Comparison of ENCODE assay signal across 26 mouse cellular contexts in genomic region chr7:102541251-102541650, GRCm38 (mm10). TPM values are rescaled to one million over a fixed set of nuclear protein-coding genes. Genes with fewer than 3 reads are reported as not detected.
"Had no signal": no experiment of that assay in that cellular context is flagged by ENCODE, and none has a peak within 500 bp of the region (broad histone marks: within the 10 kb centered on the region; RNA-seq: fewer than 3 reads in every experiment).

No protein-coding gene starts in this region.

- H3K4me1 ChIP-seq: intestine, embryonic 15.5 days; limb, embryonic 13.5 days; liver, embryonic 15.5 days; midbrain, embryonic 13.5 days; neural tube, embryonic 12.5 days had no signal

- H3K4me2 ChIP-seq: intestine, embryonic 15.5 days; limb, embryonic 13.5 days; liver, embryonic 15.5 days; midbrain, embryonic 13.5 days; neural tube, embryonic 12.5 days had no signal

- H3K9ac ChIP-seq: intestine, embryonic 15.5 days; limb, embryonic 13.5 days; liver, embryonic 15.5 days; midbrain, embryonic 13.5 days; neural tube, embryonic 12.5 days had no signal

- H3K27me3 ChIP-seq: intestine, embryonic 15.5 days; limb, embryonic 13.5 days; liver, embryonic 15.5 days; midbrain, embryonic 13.5 days; neural tube, embryonic 12.5 days had no signal

- H3K36me3 ChIP-seq: intestine, embryonic 15.5 days; limb, embryonic 13.5 days; liver, embryonic 15.5 days; midbrain, embryonic 13.5 days; neural tube, embryonic 12.5 days had no signal

- ATAC-seq: intestine, embryonic 15.5 days; lung, postnatal 0 days; midbrain, embryonic 13.5 days had no signal

- DNase-seq: kidney, adult 9 months; kidney, postnatal 4 days; left cerebral cortex, postnatal 4 days; lung, adult 2 months; lung, postnatal 36 days; retina, postnatal 1 day; right cerebral cortex, postnatal 4 days; spleen, adult 18-20 months; thymus, adult 18-20 months; thymus, postnatal 25 days had no signal

- H3K4me3 ChIP-seq: intestine, embryonic 15.5 days; limb, embryonic 13.5 days; liver, embryonic 15.5 days; midbrain, embryonic 13.5 days; neural tube, embryonic 12.5 days had no signal

- H3K27ac ChIP-seq: intestine, embryonic 15.5 days; kidney, postnatal 0 days; limb, embryonic 13.5 days; liver, embryonic 15.5 days; midbrain, embryonic 13.5 days; neural tube, embryonic 12.5 days had no signal

- H3K9me3 ChIP-seq: intestine, embryonic 15.5 days; limb, embryonic 13.5 days; liver, embryonic 15.5 days; midbrain, embryonic 13.5 days; neural tube, embryonic 12.5 days had no signal

RNA-seq across cellular contexts. Expression of gene Olfr548-ps1, which starts 0.6 kb away (rescaled TPM):
- total RNA-seq: layer of hippocampus, adult 8-10 months; layer of hippocampus, postnatal 14 days; left cerebral cortex, adult 18-20 months; left cerebral cortex, postnatal 10 days; left cerebral cortex, postnatal 4 days; liver, adult 2 months; megakaryocyte, adult 5-6 weeks; midbrain, postnatal 0 days; neutrophil, adult 5-6 weeks had no signal
- polyA plus RNA-seq: intestine, embryonic 15.5 days; kidney, postnatal 0 days; limb, embryonic 13.5 days; liver, adult 2 months; liver, embryonic 15.5 days; lung, adult 2 months; lung, postnatal 0 days; midbrain, embryonic 13.5 days; midbrain, postnatal 0 days; neural tube, embryonic 12.5 days; stomach, embryonic 14.5 days had no signal

RNA-seq across cellular contexts. Expression of gene Olfr547, which starts 6.7 kb away (rescaled TPM):
- total RNA-seq: layer of hippocampus, adult 8-10 months; layer of hippocampus, postnatal 14 days; left cerebral cortex, adult 18-20 months; left cerebral cortex, postnatal 10 days; left cerebral cortex, postnatal 4 days; liver, adult 2 months; megakaryocyte, adult 5-6 weeks; midbrain, postnatal 0 days; neutrophil, adult 5-6 weeks had no signal
- polyA plus RNA-seq: intestine, embryonic 15.5 days; kidney, postnatal 0 days; limb, embryonic 13.5 days; liver, adult 2 months; liver, embryonic 15.5 days; lung, adult 2 months; lung, postnatal 0 days; midbrain, embryonic 13.5 days; midbrain, postnatal 0 days; neural tube, embryonic 12.5 days; stomach, embryonic 14.5 days had no signal

RNA-seq across cellular contexts. Expression of gene Olfr549, which starts 8.4 kb away (rescaled TPM):
- total RNA-seq: layer of hippocampus, adult 8-10 months; layer of hippocampus, postnatal 14 days; left cerebral cortex, adult 18-20 months; left cerebral cortex, postnatal 10 days; left cerebral cortex, postnatal 4 days; liver, adult 2 months; megakaryocyte, adult 5-6 weeks; midbrain, postnatal 0 days; neutrophil, adult 5-6 weeks had no signal
- polyA plus RNA-seq: intestine, embryonic 15.5 days; kidney, postnatal 0 days; limb, embryonic 13.5 days; liver, adult 2 months; liver, embryonic 15.5 days; lung, adult 2 months; lung, postnatal 0 days; midbrain, embryonic 13.5 days; midbrain, postnatal 0 days; neural tube, embryonic 12.5 days; stomach, embryonic 14.5 days had no signal

RNA-seq across cellular contexts. Expression of gene Trim21, which starts 24.0 kb away (rescaled TPM):
- polyA plus RNA-seq: neural tube, embryonic 12.5 days had no signal

RNA-seq across cellular contexts. Expression of gene Olfr550, which starts 30.0 kb away (rescaled TPM):
- total RNA-seq: liver, adult 2 months; midbrain, postnatal 0 days had no signal
- polyA plus RNA-seq: intestine, embryonic 15.5 days; kidney, postnatal 0 days; limb, embryonic 13.5 days; liver, adult 2 months; liver, embryonic 15.5 days; midbrain, embryonic 13.5 days; midbrain, postnatal 0 days; neural tube, embryonic 12.5 days; stomach, embryonic 14.5 days had no signal
